Mouse (Mus musculus) bone marrow macrophage, adult 2 months (primary cell): Measurements from ENCODE around the gene Timm17a.

ENCODE experiments used
- CTCF ChIP-seq: IDR thresholded peaks from 2 replicates; pipeline ENCODE4 v1.5.1; 2012; ENCODE audit warnings: low read depth, mild to moderate bottlenecking, low read length, moderate library complexity
- POLR2A ChIP-seq: IDR thresholded peaks from 2 replicates; pipeline ENCODE4 v1.6.1; 2012; ENCODE audit warnings: mild to moderate bottlenecking, low read depth, low read length, borderline replicate concordance

GRCm38 (mm10) chr1:135251405-135251804, 62.2 kb downstream of the Timm17a start:
- TF ChIP-seq CTCF (no peak), POLR2A (no peak)
